Mouse (Mus musculus) brain, embryonic 14.5 days (tissue): ENCODE measurements around the gene Mycbpap.

Source experiments
- CTCF ChIP-seq: fragments of 200-500 bp; IDR thresholded peaks from 2 replicates; pipeline ENCODE4 v1.5.1; 2012; ENCODE audit warnings: inconsistent platforms, mild to moderate bottlenecking, moderate library complexity, borderline replicate concordance; ENCODE audit not compliant: insufficient read depth, insufficient read length; ENCODE audit errors: extremely low read depth
- POLR2A ChIP-seq: fragments of 200-500 bp; IDR thresholded peaks from 2 replicates; pipeline ENCODE4 v1.6.1; 2012; ENCODE audit warnings: mild to moderate bottlenecking, inconsistent platforms, borderline replicate concordance; ENCODE audit not compliant: poor library complexity, insufficient read depth, insufficient read length, severe bottlenecking; ENCODE audit errors: extremely low read depth

DNA sequence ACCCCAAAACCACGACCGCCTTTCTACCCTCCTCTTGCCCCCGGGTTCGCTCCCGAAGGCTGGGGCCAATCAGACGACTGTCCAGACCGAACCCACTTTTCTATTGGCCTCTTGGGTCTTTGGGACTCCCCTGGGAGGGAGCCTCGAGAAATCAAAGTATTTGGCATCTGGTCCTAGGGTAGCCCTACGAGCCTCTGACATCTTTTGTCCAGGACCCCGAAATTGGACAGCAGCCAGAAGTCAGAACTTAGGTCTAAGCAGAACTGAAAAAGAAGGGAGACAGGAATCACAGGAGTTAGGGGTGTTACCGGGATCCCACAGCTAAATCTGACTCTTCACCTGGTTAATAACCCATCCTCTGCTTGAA lies 47.0 kb downstream of the Mycbpap start:
- TF ChIP-seq POLR2A: no peak
- TF ChIP-seq CTCF: no peak
